ENCODE assay signal across 8 mouse cellular contexts in the genomic region with DNA sequence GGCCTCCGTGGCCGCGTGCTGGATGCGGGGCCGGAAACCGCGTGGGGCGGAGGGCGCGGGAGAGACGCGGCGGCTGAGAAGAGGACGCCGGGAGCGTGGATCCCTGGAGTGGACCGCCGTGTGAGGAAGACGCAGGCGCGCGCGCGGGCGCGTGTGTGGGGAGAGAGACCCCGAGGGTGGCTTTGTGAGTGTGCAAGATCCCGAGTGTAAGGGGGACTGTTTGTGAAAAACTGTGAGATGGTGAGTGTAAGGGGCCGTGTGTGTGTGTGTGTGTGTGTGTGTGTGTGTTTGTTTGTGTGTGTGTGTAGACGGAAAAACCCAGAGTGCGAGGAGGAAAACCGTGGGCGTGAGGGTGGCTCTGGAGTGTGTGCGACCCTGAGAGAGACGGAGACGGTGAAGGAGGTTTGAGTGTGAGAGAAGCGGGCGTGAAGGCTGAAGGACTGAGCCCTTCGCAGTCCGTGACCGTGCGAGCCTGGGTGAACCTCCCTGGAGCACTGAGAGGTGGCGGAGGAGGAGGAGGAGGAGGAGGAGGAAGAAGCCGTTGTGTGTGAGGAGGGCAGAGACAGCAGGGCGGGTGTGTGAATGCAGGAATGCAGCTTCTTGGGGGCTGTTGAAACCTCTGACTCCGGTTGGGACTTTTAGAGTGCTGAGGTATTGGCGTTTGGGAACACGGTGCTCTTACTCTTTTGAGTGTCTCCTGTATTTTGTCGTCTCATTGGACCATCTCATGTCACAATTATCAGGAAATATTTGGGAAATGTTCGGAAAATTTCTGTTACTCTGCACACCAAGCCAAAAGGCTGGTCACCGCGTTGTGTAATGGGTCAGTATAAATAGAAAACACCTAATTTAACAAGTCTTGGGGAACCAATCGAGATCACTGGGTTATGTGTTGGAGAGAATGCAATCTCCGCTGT. TPM values are rescaled to one million over a fixed set of nuclear protein-coding genes. Genes with fewer than 3 reads are reported as not detected.
A peak's percentile ranks its signal among the peaks of the same experiment; 100 is the strongest.
DNase-seq lines count a peak whose midpoint lies in the region; ATAC-seq and TF ChIP-seq lines count a peak whose summit lies in the region.

No protein-coding gene starts in this region.

- H3K9me3 ChIP-seq in forebrain, embryonic 11.5 days (ENCODE audit: control insufficient read depth, low read length) = no peaks in the 10 kb centered on the region
- no peaks in the 10 kb centered on the region for H3K9me3 ChIP-seq in hindbrain, embryonic 10.5 days
- H3K9me3 ChIP-seq in limb, embryonic 14.5 days (ENCODE audit: control insufficient read depth, low read length) = no peaks in the 10 kb centered on the region
- H3K9me3 ChIP-seq in midbrain, embryonic 11.5 days (ENCODE audit: control insufficient read depth, low read length) = no peaks in the 10 kb centered on the region

- ATAC-seq in forebrain, embryonic 11.5 days (replicated peaks; ENCODE audit: low FRiP score) = peak; percentile 62
- peak; percentile 82 for ATAC-seq in limb, embryonic 14.5 days (ENCODE audit: low FRiP score, low read depth)
- ATAC-seq in midbrain, embryonic 11.5 days (ENCODE audit: low FRiP score) = peak; percentile 81

- H3K9ac ChIP-seq in forebrain, embryonic 11.5 days (ENCODE audit: low read length) = peak overlapping the region; percentile 92
- H3K9ac ChIP-seq in limb, embryonic 14.5 days (ENCODE audit: low read depth, low read length, severe bottlenecking) = peak overlapping the region; percentile 82
- H3K9ac ChIP-seq in midbrain, embryonic 11.5 days (ENCODE audit: low read length) = peak overlapping the region; percentile 90

- peak overlapping the region; percentile 63 for H3K4me2 ChIP-seq in forebrain, embryonic 11.5 days (ENCODE audit: low read depth, low read length, severe bottlenecking)
- H3K4me2 ChIP-seq in limb, embryonic 14.5 days (replicated peaks; ENCODE audit: low read depth, low read length, severe bottlenecking) = peak overlapping the region; percentile 93
- H3K4me2 ChIP-seq in midbrain, embryonic 11.5 days = peak overlapping the region; percentile 82

- peak in 1 of 2 experiments; percentile 50 for DNase-seq in cerebellum, adult 2 months
- no peak for DNase-seq in cerebellum, postnatal 10 days
- DNase-seq in adrenal gland, adult 2 months = peak; percentile 71
- DNase-seq in forebrain, embryonic 11.5 days (ENCODE audit: low spot score) = no peak
- peak; percentile 66 for DNase-seq in hindbrain, embryonic 10.5 days (ENCODE audit: low spot score)
- DNase-seq in limb, embryonic 14.5 days (ENCODE audit: low spot score) = peak; percentile 29
- DNase-seq in midbrain, embryonic 11.5 days (ENCODE audit: low spot score, missing footprints) = peak; percentile 97
- peak; percentile 15 to 32 for DNase-seq in spleen, postnatal 36 days (ENCODE audit: low spot score in 2 of 2)

- H3K36me3 ChIP-seq in forebrain, embryonic 11.5 days (ENCODE audit: control insufficient read depth, insufficient read depth, low read length) = no peaks in the 10 kb centered on the region
- H3K36me3 ChIP-seq in hindbrain, embryonic 10.5 days = peaks cover 17% of the 10 kb centered on the region
- peaks cover 3% of the 10 kb centered on the region; the same call in 1 of the 2 replicates for H3K36me3 ChIP-seq in limb, embryonic 14.5 days (ENCODE audit: control insufficient read depth, insufficient read depth, low read length)
- no peaks in the 10 kb centered on the region for H3K36me3 ChIP-seq in midbrain, embryonic 11.5 days (ENCODE audit: control insufficient read depth, insufficient read depth, low read length)

- peak overlapping the region; percentile 87 for H3K4me3 ChIP-seq in cerebellum, adult 2 months (replicated peaks; ENCODE audit: insufficient read depth, low read depth, low read length)
- peak overlapping the region; percentile 83 for H3K4me3 ChIP-seq in forebrain, embryonic 11.5 days (ENCODE audit: low read depth, low read length)
- H3K4me3 ChIP-seq in hindbrain, embryonic 10.5 days = peak overlapping the region; percentile 94
- peak overlapping the region; percentile 80 for H3K4me3 ChIP-seq in limb, embryonic 14.5 days (replicated peaks; ENCODE audit: low read length)
- H3K4me3 ChIP-seq in midbrain, embryonic 11.5 days (ENCODE audit: low read depth, low read length) = peak overlapping the region; percentile 84

- H3K4me1 ChIP-seq in cerebellum, adult 2 months (ENCODE audit: control insufficient read depth, insufficient read depth, low read length) = no peaks in the 10 kb centered on the region
- no peaks in the 10 kb centered on the region; the same call in 1 of the 2 replicates for H3K4me1 ChIP-seq in forebrain, embryonic 11.5 days (replicated peaks; ENCODE audit: control insufficient read depth, insufficient read depth, low read length)
- peaks cover 14% of the 10 kb centered on the region for H3K4me1 ChIP-seq in hindbrain, embryonic 10.5 days (replicated peaks)
- peaks cover 10% of the 10 kb centered on the region for H3K4me1 ChIP-seq in limb, embryonic 14.5 days (ENCODE audit: control insufficient read depth, insufficient read depth, low read length)
- peaks cover 8% of the 10 kb centered on the region for H3K4me1 ChIP-seq in midbrain, embryonic 11.5 days (ENCODE audit: control insufficient read depth, insufficient read depth, low read length)

- H3K27ac ChIP-seq in cerebellum, adult 2 months (ENCODE audit: insufficient read depth, low read length) = peak overlapping the region; percentile 9
- peak overlapping the region; percentile 75; the same call in 1 of the 2 replicates for H3K27ac ChIP-seq in forebrain, embryonic 11.5 days (ENCODE audit: low read depth, low read length)
- peak overlapping the region; percentile 97 for H3K27ac ChIP-seq in hindbrain, embryonic 10.5 days
- peak overlapping the region; percentile 91 for H3K27ac ChIP-seq in limb, embryonic 14.5 days (replicated peaks; ENCODE audit: low read depth, low read length)
- peak overlapping the region; percentile 75 for H3K27ac ChIP-seq in midbrain, embryonic 11.5 days (ENCODE audit: low read depth, low read length)

- TF ChIP-seq POLR2A in cerebellum, adult 2 months (IDR thresholded peaks at IDR 0.05; ENCODE audit: borderline replicate concordance, insufficient read depth, low read length) = no peak
- no peak; the same call in 1 of the 2 replicates for TF ChIP-seq POLR2A in limb, embryonic 14.5 days (IDR thresholded peaks at IDR 0.05; ENCODE audit: borderline replicate concordance, extremely low read depth, insufficient read depth, insufficient read length)

- no peaks in the 10 kb centered on the region for H3K27me3 ChIP-seq in cerebellum, adult 2 months (ENCODE audit: control insufficient read depth, insufficient read depth, low read length)
- no peaks in the 10 kb centered on the region for H3K27me3 ChIP-seq in forebrain, embryonic 11.5 days (ENCODE audit: control insufficient read depth, insufficient read depth, low read length)
- H3K27me3 ChIP-seq in hindbrain, embryonic 10.5 days (ENCODE audit: insufficient read depth, poor library complexity, severe bottlenecking) = no peaks in the 10 kb centered on the region
- H3K27me3 ChIP-seq in limb, embryonic 14.5 days (ENCODE audit: control insufficient read depth, insufficient read depth, low read length) = no peaks in the 10 kb centered on the region
- H3K27me3 ChIP-seq in midbrain, embryonic 11.5 days (ENCODE audit: control insufficient read depth, insufficient read depth, low read length) = no peaks in the 10 kb centered on the region

- TF ChIP-seq CTCF in cerebellum, adult 2 months (IDR thresholded peaks at IDR 0.05; ENCODE audit: borderline replicate concordance, insufficient read depth, low read depth, low read length) = no peak

- under 1% methylated on average over 53 of the region's 54 CpGs for WGBS in cerebellum, adult 2 months
- WGBS in forebrain, embryonic 11.5 days = 3% methylated on average over 54 of the region's 54 CpGs
- WGBS in hindbrain, embryonic 10.5 days = 3% methylated on average over 54 of the region's 54 CpGs
- WGBS in limb, embryonic 14.5 days = under 1% methylated on average over 53 of the region's 54 CpGs
- 3% methylated on average over 54 of the region's 54 CpGs for WGBS in midbrain, embryonic 11.5 days

RNA-seq across cellular contexts. Expression of a gene that starts 0.6 kb away (rescaled TPM):
- polyA plus RNA-seq in cerebellum, adult 2 months (2012; rRNA removed) = 25.4 and 25.8 TPM in 2 replicates
- total RNA-seq in adrenal gland, adult 2 months (2021) = 10 to 100 TPM; 27.2 to 34.0 TPM
- polyA plus RNA-seq in adrenal gland, adult 2 months (2012; rRNA removed) = 17.3 and 26.5 TPM in 2 replicates
- 103 and 106 TPM in 2 replicates for polyA plus RNA-seq in forebrain, embryonic 11.5 days (2014; fragmentation: Nextera tagmentation; extraction: Ambion mirVana)
- 66.1 and 71.9 TPM in 2 replicates for polyA plus RNA-seq in hindbrain, embryonic 10.5 days (2016; fragmentation: Nextera tagmentation; extraction: Ambion mirVana)
- 42.1 and 57.6 TPM in 2 replicates for polyA plus RNA-seq in limb, embryonic 14.5 days (2012; rRNA removed)
- polyA plus RNA-seq in limb, embryonic 14.5 days (2014; fragmentation: Nextera tagmentation; extraction: Ambion mirVana) = 55.7 and 73.1 TPM in 2 replicates
- polyA plus RNA-seq in midbrain, embryonic 11.5 days (2014; fragmentation: Nextera tagmentation; extraction: Ambion mirVana) = 88.3 and 89.4 TPM in 2 replicates

RNA-seq across cellular contexts. Expression of a gene that starts 19.1 kb away (rescaled TPM):
- polyA plus RNA-seq in cerebellum, adult 2 months (2012; rRNA removed) = 12.1 and 13.1 TPM in 2 replicates
- 10 to 100 TPM; 21.9 to 38.8 TPM for total RNA-seq in adrenal gland, adult 2 months (2021)
- polyA plus RNA-seq in adrenal gland, adult 2 months (2012; rRNA removed) = 21.9 and 22.1 TPM in 2 replicates
- polyA plus RNA-seq in forebrain, embryonic 11.5 days (2014; fragmentation: Nextera tagmentation; extraction: Ambion mirVana) = 7.1 and 7.4 TPM in 2 replicates
- 15.0 and 16.1 TPM in 2 replicates for polyA plus RNA-seq in hindbrain, embryonic 10.5 days (2016; fragmentation: Nextera tagmentation; extraction: Ambion mirVana)
- polyA plus RNA-seq in limb, embryonic 14.5 days (2012; rRNA removed) = 13.7 and 15.0 TPM in 2 replicates
- 6.3 and 7.8 TPM in 2 replicates for polyA plus RNA-seq in limb, embryonic 14.5 days (2014; fragmentation: Nextera tagmentation; extraction: Ambion mirVana)
- polyA plus RNA-seq in midbrain, embryonic 11.5 days (2014; fragmentation: Nextera tagmentation; extraction: Ambion mirVana) = 6.4 and 6.9 TPM in 2 replicates

RNA-seq across cellular contexts. Expression of a gene that starts 32.5 kb away (rescaled TPM):
- polyA plus RNA-seq in cerebellum, adult 2 months (2012; rRNA removed) = 0.05 and 0.10 TPM in 2 replicates
- total RNA-seq in adrenal gland, adult 2 months (2021) = 1 to 10 TPM; 1.7 to 3.7 TPM
- 2.0 and 5.5 TPM in 2 replicates for polyA plus RNA-seq in adrenal gland, adult 2 months (2012; rRNA removed)
- 2.3 and 2.4 TPM in 2 replicates for polyA plus RNA-seq in forebrain, embryonic 11.5 days (2014; fragmentation: Nextera tagmentation; extraction: Ambion mirVana)
- 2.5 and 3.3 TPM in 2 replicates for polyA plus RNA-seq in hindbrain, embryonic 10.5 days (2016; fragmentation: Nextera tagmentation; extraction: Ambion mirVana)
- polyA plus RNA-seq in limb, embryonic 14.5 days (2012; rRNA removed) = 29.5 and 34.3 TPM in 2 replicates
- polyA plus RNA-seq in limb, embryonic 14.5 days (2014; fragmentation: Nextera tagmentation; extraction: Ambion mirVana) = 38.8 and 38.9 TPM in 2 replicates
- polyA plus RNA-seq in midbrain, embryonic 11.5 days (2014; fragmentation: Nextera tagmentation; extraction: Ambion mirVana) = 0.88 and 0.89 TPM in 2 replicates

RNA-seq across cellular contexts. Expression of a gene that starts 41.5 kb away (rescaled TPM):
- 31.6 and 33.7 TPM in 2 replicates for polyA plus RNA-seq in cerebellum, adult 2 months (2012; rRNA removed)
- total RNA-seq in adrenal gland, adult 2 months (2021) = 10 to 100 TPM; 24.2 to 25.1 TPM
- 14.1 and 14.7 TPM in 2 replicates for polyA plus RNA-seq in adrenal gland, adult 2 months (2012; rRNA removed)
- 44.1 and 46.8 TPM in 2 replicates for polyA plus RNA-seq in forebrain, embryonic 11.5 days (2014; fragmentation: Nextera tagmentation; extraction: Ambion mirVana)
- polyA plus RNA-seq in hindbrain, embryonic 10.5 days (2016; fragmentation: Nextera tagmentation; extraction: Ambion mirVana) = 33.0 and 36.9 TPM in 2 replicates
- polyA plus RNA-seq in limb, embryonic 14.5 days (2012; rRNA removed) = 52.4 and 58.3 TPM in 2 replicates
- 32.5 and 36.1 TPM in 2 replicates for polyA plus RNA-seq in limb, embryonic 14.5 days (2014; fragmentation: Nextera tagmentation; extraction: Ambion mirVana)
- polyA plus RNA-seq in midbrain, embryonic 11.5 days (2014; fragmentation: Nextera tagmentation; extraction: Ambion mirVana) = 41.5 and 42.2 TPM in 2 replicates

RNA-seq across cellular contexts. Expression of a gene that starts 41.5 kb away (rescaled TPM):
- 36.0 and 36.1 TPM in 2 replicates for polyA plus RNA-seq in cerebellum, adult 2 months (2012; rRNA removed)
- total RNA-seq in adrenal gland, adult 2 months (2021) = 10 to 100 TPM; 23.0 to 28.1 TPM
- polyA plus RNA-seq in adrenal gland, adult 2 months (2012; rRNA removed) = 14.1 and 19.8 TPM in 2 replicates
- polyA plus RNA-seq in forebrain, embryonic 11.5 days (2014; fragmentation: Nextera tagmentation; extraction: Ambion mirVana) = 68.8 and 73.1 TPM in 2 replicates
- 71.1 and 73.6 TPM in 2 replicates for polyA plus RNA-seq in hindbrain, embryonic 10.5 days (2016; fragmentation: Nextera tagmentation; extraction: Ambion mirVana)
- polyA plus RNA-seq in limb, embryonic 14.5 days (2012; rRNA removed) = 35.5 and 40.3 TPM in 2 replicates
- 44.7 and 46.6 TPM in 2 replicates for polyA plus RNA-seq in limb, embryonic 14.5 days (2014; fragmentation: Nextera tagmentation; extraction: Ambion mirVana)
- polyA plus RNA-seq in midbrain, embryonic 11.5 days (2014; fragmentation: Nextera tagmentation; extraction: Ambion mirVana) = 59.5 and 61.7 TPM in 2 replicates

Comparison
In these comparisons a context has a peak if more than half of its experiments do, and no peak if none do; other contexts are left out.
1. DNase-seq: peak in adrenal gland, adult 2 months (single experiment), hindbrain, embryonic 10.5 days (single experiment), limb, embryonic 14.5 days (single experiment), midbrain, embryonic 11.5 days (single experiment) and spleen, postnatal 36 days (2 of 2); none in cerebellum, postnatal 10 days (0 of 2) and forebrain, embryonic 11.5 days (single experiment).
2. H3K27ac ChIP-seq: peak in every context shown above with its lines; median percentile 97 in hindbrain, embryonic 10.5 days; 91 in limb, embryonic 14.5 days; 75 in forebrain, embryonic 11.5 days; 75 in midbrain, embryonic 11.5 days; 9 in cerebellum, adult 2 months.
3. Peak in every context shown above with its lines, with median percentiles within 50 percentile points of each other: H3K4me3 ChIP-seq, ATAC-seq, H3K4me2 ChIP-seq and H3K9ac ChIP-seq.